Mouse (Mus musculus): ENCODE results near the gene Gm37240. TPM values are rescaled to one million over a fixed set of nuclear protein-coding genes. Genes with fewer than 3 reads are reported as not detected.
A peak's percentile ranks its signal among the peaks of the same experiment; 100 is the strongest.
"Not testable (repeated sequence)": the region's sequence is repeated elsewhere in the genome, so short reads cannot be mapped to it uniquely, and the experiment has no call there.

Gene Gm37240
- polyA plus RNA-seq, 1 experiment from 2014 or later: not detected

DNA sequence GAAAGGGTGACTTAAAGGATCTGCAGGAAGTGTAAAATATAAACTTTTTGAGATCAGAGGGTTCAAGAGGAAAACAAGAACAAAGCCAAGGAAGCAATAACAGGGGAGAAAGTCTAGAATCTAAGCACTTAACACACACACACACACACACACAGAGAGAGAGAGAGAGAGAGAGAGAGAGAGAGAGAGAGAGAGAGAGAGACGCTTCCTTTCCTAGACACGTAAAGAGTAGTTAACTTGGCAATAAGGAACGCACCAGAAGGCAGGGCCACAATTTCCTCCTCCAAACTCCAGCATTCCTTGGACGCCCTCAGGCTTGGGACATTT is 1305.7 kb downstream of the Gm37240 start:
- WGBS: 2% methylated on average over 4 of the region's 4 CpGs
- H3K4me3 ChIP-seq: peak overlapping the region; percentile 87

GRCm38 (mm10) chr3:84580716-84581115 is 1306.6 kb downstream of the Gm37240 start:
- 70% methylated on average over 4 of the region's 4 CpGs for WGBS
- H3K27ac ChIP-seq (replicated peaks): no peak overlapping the region
- 0 out of 2 replicates have a peak overlapping the region, but pooled peaks have one; percentile 88 for H3K9ac ChIP-seq

More for the DNA sequence above, 1305.7 kb downstream of the Gm37240 start:
- H3K36me3 ChIP-seq: no peaks in the 10 kb centered on the region
- peak overlapping the region; percentile 91 for H3K4me2 ChIP-seq
- H3K4me1 ChIP-seq (replicated peaks): peaks cover 43% of the 10 kb centered on the region
- H3K27ac ChIP-seq (replicated peaks): peak overlapping the region; percentile 88
- H3K9me3 ChIP-seq: no peaks in the 10 kb centered on the region
- ATAC-seq (ENCODE audit: low read depth): no peak
- no peaks in the 10 kb centered on the region for H3K27me3 ChIP-seq
- H3K9ac ChIP-seq: peak overlapping the region; percentile 88

GRCm38 (mm10) chr3:84570501-84570900 is 1316.8 kb downstream of the Gm37240 start:
- 80% methylated on average over 3 of the region's 3 CpGs for WGBS
- no peak for ATAC-seq (ENCODE audit: low read depth)

More at GRCm38 (mm10) chr3:84580716-84581115, 1306.6 kb downstream of the Gm37240 start:
- ATAC-seq (ENCODE audit: low read depth): no peak
- Histone ChIP-seq H3K4me1 (replicated peaks) (peaks cover 43% of the 10 kb centered on the region), H3K4me3 (peak overlapping the region; percentile 87), H3K27me3 (no peaks in the 10 kb centered on the region), H3K9me3 (no peaks in the 10 kb centered on the region), H3K4me2 (peak overlapping the region; percentile 91), H3K36me3 (no peaks in the 10 kb centered on the region)

DNA sequence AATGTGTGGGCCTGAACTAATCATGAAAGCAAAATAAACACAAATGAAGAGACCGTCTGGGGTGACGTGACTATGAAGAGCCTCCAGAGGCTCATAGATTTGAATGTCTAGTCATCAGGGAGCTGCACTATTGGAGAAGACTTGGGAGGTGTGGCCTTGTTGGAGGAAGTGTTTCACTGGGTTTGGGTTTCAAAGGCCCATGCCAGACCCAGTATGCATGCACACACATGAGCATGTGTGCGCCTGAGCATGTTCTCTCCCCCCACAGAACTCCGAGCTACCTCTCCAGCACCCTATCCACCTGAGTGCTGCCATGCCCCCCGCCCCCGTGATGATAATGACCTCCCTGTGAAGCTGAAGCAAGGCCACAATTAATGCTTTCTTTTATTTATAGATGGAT is 1317.7 kb downstream of the Gm37240 start:
- H3K9me3 ChIP-seq: no peaks in the 10 kb centered on the region
- no peaks in the 10 kb centered on the region for H3K27me3 ChIP-seq

More at GRCm38 (mm10) chr3:84570501-84570900, 1316.8 kb downstream of the Gm37240 start:
- no peak overlapping the region for H3K4me2 ChIP-seq
- H3K9me3 ChIP-seq: no peaks in the 10 kb centered on the region
- no peaks in the 10 kb centered on the region for H3K27me3 ChIP-seq
- 0 out of 2 replicates have a peak, but pooled peaks cover 9% of the 10 kb centered on the region for H3K4me1 ChIP-seq (replicated peaks)
- H3K4me3 ChIP-seq: no peak overlapping the region
- H3K9ac ChIP-seq: no peak overlapping the region
- H3K27ac ChIP-seq (replicated peaks): no peak overlapping the region
- no peaks in the 10 kb centered on the region for H3K36me3 ChIP-seq

DNA sequence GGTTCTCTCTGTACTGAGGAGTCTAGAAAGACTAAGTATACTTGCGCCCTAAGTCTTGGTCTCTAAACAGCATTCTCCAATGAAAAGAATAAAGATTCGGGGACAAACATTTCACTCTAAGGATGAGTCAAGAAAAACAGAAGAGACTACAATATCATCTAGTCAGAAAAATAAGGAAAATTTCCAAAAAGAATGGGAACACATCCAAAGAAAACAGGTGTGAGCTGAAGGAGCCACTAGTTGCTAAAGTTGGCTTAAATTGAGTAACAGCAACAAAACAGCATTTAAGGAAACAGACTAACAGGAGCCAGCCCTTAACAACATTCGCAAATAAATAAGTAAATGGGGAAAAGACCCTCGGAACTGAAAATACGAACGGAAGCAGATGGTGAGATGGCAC is 1318.8 kb downstream of the Gm37240 start:
- H3K36me3 ChIP-seq: no peaks in the 10 kb centered on the region
- 93% methylated on average over 6 of the region's 6 CpGs for WGBS

More for the DNA sequence above, 1317.7 kb downstream of the Gm37240 start:
- Histone ChIP-seq H3K36me3 (no peaks in the 10 kb centered on the region), H3K9ac (no peak overlapping the region), H3K4me1 (replicated peaks) (0 out of 2 replicates have a peak, but pooled peaks cover 9% of the 10 kb centered on the region), H3K4me2 (no peak overlapping the region), H3K4me3 (no peak overlapping the region), H3K27ac (replicated peaks) (no peak overlapping the region)
- ATAC-seq (ENCODE audit: low read depth): no peak
- 65% methylated on average over 6 of the region's 6 CpGs for WGBS

DNA sequence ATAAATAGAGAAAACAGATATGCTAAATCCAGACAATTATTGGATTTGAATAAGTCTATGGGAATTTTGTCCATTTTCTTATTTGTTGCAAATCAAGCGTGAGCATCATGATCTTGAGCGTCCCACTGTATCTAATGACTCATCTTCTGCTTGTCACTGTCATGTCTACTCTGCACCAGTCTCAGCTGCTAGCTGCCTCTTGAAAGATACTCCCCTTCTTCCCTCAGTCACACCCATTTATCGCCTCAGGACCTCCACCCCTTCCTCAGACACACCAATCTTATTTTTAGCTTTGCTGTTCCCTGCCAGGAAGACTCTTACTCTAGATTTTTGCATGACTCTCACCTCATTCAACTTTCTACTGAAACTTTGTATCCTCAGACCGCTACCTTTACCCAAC is 1323.9 kb downstream of the Gm37240 start:
- Histone ChIP-seq H3K4me1 (replicated peaks) (peaks cover 2% of the 10 kb centered on the region; the same call in 1 of the 2 replicates), H3K4me3 (no peak overlapping the region), H3K27me3 (no peaks in the 10 kb centered on the region), H3K4me2 (no peak overlapping the region), H3K9me3 (no peaks in the 10 kb centered on the region), H3K9ac (no peak overlapping the region), H3K36me3 (no peaks in the 10 kb centered on the region), H3K27ac (replicated peaks) (no peak overlapping the region)
- no peak for ATAC-seq (ENCODE audit: low read depth)
- WGBS: 93% methylated on average over 4 of the region's 4 CpGs

More for the DNA sequence above, 1318.8 kb downstream of the Gm37240 start:
- Histone ChIP-seq H3K4me1 (replicated peaks) (0 out of 2 replicates have a peak, but pooled peaks cover 9% of the 10 kb centered on the region), H3K27ac (replicated peaks) (no peak overlapping the region), H3K4me3 (no peak overlapping the region), H3K9ac (no peak overlapping the region), H3K4me2 (no peak overlapping the region), H3K27me3 (no peaks in the 10 kb centered on the region), H3K9me3 (no peaks in the 10 kb centered on the region)
- ATAC-seq (ENCODE audit: low read depth): no peak

- H3K4me1 ChIP-seq (replicated peaks); H3K9ac ChIP-seq; H3K27ac ChIP-seq (replicated peaks); H3K27me3 ChIP-seq; H3K4me2 ChIP-seq; H3K9me3 ChIP-seq; ATAC-seq (ENCODE audit: low read depth); H3K36me3 ChIP-seq; H3K4me3 ChIP-seq: not testable (repeated sequence)
- 90% methylated on average over 2 of the region's 2 CpGs for WGBS
Measured at GRCm38 (mm10) chr3:84562911-84563310, 1324.4 kb downstream of the Gm37240 start.

GRCm38 (mm10) chr3:84558301-84558700 is 1329.0 kb downstream of the Gm37240 start:
- Histone ChIP-seq H3K4me1 (replicated peaks) (peaks cover 3% of the 10 kb centered on the region; the same call in 1 of the 2 replicates), H3K36me3 (no peaks in the 10 kb centered on the region), H3K4me3 (no peak overlapping the region), H3K4me2 (no peak overlapping the region), H3K27ac (replicated peaks) (no peak overlapping the region), H3K9ac (no peak overlapping the region), H3K9me3 (no peaks in the 10 kb centered on the region), H3K27me3 (no peaks in the 10 kb centered on the region)
- no peak for ATAC-seq (ENCODE audit: low read depth)
- 94% methylated on average over 3 of the region's 3 CpGs for WGBS

GRCm38 (mm10) chr3:84555780-84556179 is 1331.5 kb downstream of the Gm37240 start:
- no peak for ATAC-seq (ENCODE audit: low read depth)
- Histone ChIP-seq H3K4me1 (replicated peaks) (0 out of 2 replicates have a peak, but pooled peaks cover 3% of the 10 kb centered on the region), H3K9me3 (no peaks in the 10 kb centered on the region), H3K9ac (no peak overlapping the region), H3K27me3 (no peaks in the 10 kb centered on the region), H3K4me2 (no peak overlapping the region), H3K4me3 (no peak overlapping the region), H3K27ac (replicated peaks) (no peak overlapping the region), H3K36me3 (no peaks in the 10 kb centered on the region)
- 81% methylated on average over 3 of the region's 3 CpGs for WGBS

DNA sequence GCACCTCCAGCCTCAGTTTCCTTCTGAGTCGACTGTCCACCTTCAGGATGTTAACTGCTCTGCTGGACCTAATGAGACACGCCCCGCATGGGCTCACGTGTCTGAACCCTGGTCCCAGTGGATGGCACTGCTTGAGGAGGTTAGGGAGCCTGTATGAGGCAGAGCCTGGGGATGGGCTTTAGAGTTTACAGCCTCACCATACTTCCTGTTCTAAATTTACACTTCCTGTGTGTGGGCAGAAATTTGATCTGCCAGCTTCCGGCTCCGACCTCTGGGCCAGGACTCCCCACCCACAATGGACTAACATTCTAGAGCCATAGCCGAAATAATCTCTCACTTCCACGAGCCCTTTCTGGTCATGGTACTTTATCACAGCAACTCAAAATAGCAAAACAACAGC is 1340.1 kb downstream of the Gm37240 start:
- ATAC-seq (ENCODE audit: low read depth): no peak
- Histone ChIP-seq H3K9ac (no peak overlapping the region), H3K27me3 (no peaks in the 10 kb centered on the region), H3K27ac (replicated peaks) (no peak overlapping the region), H3K4me1 (replicated peaks) (no peaks in the 10 kb centered on the region), H3K4me2 (no peak overlapping the region), H3K36me3 (no peaks in the 10 kb centered on the region), H3K9me3 (no peaks in the 10 kb centered on the region), H3K4me3 (no peak overlapping the region)
- 77% methylated on average over 8 of the region's 8 CpGs for WGBS

- H3K27me3 ChIP-seq: not testable (repeated sequence)
- WGBS: 19% methylated on average over 3 of the region's 3 CpGs
Measured at GRCm38 (mm10) chr3:84542450-84542849, 1344.9 kb downstream of the Gm37240 start.

DNA sequence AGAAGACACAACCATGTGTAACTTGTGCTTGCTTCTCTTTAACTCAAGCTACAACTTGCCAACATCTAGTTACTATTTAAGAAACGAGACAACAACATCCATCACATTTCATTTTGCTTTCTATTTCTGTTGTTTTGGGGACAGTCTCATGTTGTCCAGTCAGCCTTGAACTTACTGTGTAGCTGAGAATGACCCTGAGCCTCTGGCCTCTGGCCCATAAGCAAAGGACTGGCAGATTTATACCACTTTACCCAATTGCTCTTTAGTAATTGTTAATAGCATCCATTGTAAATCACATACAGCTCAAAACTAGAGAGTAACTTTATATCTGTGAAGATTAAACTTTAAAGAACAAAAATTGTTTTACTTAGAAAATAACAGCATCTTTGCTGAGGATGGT is 1345.4 kb downstream of the Gm37240 start:
- 64% methylated on average over 1 of the region's 1 CpGs for WGBS
- no peak for ATAC-seq (ENCODE audit: low read depth)
- no peaks in the 10 kb centered on the region for H3K27me3 ChIP-seq
- H3K36me3 ChIP-seq: no peaks in the 10 kb centered on the region
- no peak overlapping the region for H3K4me3 ChIP-seq
- H3K4me1 ChIP-seq (replicated peaks): no peaks in the 10 kb centered on the region
- H3K27ac ChIP-seq (replicated peaks): no peak overlapping the region
- H3K9ac ChIP-seq: no peak overlapping the region
- no peak overlapping the region for H3K4me2 ChIP-seq
- H3K9me3 ChIP-seq: no peaks in the 10 kb centered on the region

More at GRCm38 (mm10) chr3:84542450-84542849, 1344.9 kb downstream of the Gm37240 start:
- not testable (repeated sequence) for H3K4me2 ChIP-seq; H3K4me1 ChIP-seq (replicated peaks); ATAC-seq (ENCODE audit: low read depth); H3K9ac ChIP-seq; H3K27ac ChIP-seq (replicated peaks); H3K36me3 ChIP-seq; H3K9me3 ChIP-seq; H3K4me3 ChIP-seq

GRCm38 (mm10) chr3:84540640-84541039 is 1346.7 kb downstream of the Gm37240 start:
- no peak for ATAC-seq (ENCODE audit: low read depth)
- H3K4me3 ChIP-seq: no peak overlapping the region
- H3K4me2 ChIP-seq: no peak overlapping the region
- no peak overlapping the region for H3K27ac ChIP-seq (replicated peaks)
- H3K9me3 ChIP-seq: no peaks in the 10 kb centered on the region
- no peaks in the 10 kb centered on the region for H3K36me3 ChIP-seq
- no peaks in the 10 kb centered on the region for H3K27me3 ChIP-seq
- H3K9ac ChIP-seq: no peak overlapping the region
- H3K4me1 ChIP-seq (replicated peaks): no peaks in the 10 kb centered on the region

All from neural tube, embryonic 13.5 days (tissue).